Mouse (Mus musculus): Measurements from ENCODE around the gene Dydc2.

DNA sequence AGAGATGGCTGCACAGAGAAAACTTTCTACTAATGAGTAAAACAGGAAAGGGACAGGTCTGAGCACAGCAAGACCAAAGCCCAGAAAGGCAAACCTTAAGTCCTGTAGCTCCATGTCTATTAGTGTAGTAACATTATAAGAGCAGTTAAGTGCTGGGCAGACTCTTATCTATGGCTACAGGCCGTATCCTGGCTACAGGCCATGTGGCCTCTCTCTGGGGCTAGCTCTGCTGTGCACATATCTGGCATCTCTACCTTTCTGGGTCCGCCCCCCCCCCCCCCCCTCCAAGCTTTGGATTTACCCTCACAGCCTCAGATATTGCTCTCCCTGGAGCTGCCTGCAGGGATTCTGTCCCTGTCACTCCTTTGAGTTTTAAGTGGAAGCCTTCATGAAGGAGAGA is 3.8 kb downstream of the Dydc2 start:
- TF ChIP-seq CTCF (IDR thresholded peaks at IDR 0.05; ENCODE audit: borderline replicate concordance, control insufficient read depth, extremely low read depth, insufficient read depth, low read length, poor library complexity) (no peak), POLR2A (IDR thresholded peaks at IDR 0.05; ENCODE audit: control insufficient read depth, extremely low read depth, insufficient read depth, low read length, poor library complexity) (no peak)

Measured in thymus, adult 2 months (tissue).